Mouse (Mus musculus): ENCODE measurements around the gene C1qtnf2. TPM values are rescaled to one million over a fixed set of nuclear protein-coding genes. Genes with fewer than 3 reads are reported as not detected.

C1qtnf2 gene
- polyA plus RNA-seq, 1 experiment from 2014 or later = 3.6 TPM

DNA sequence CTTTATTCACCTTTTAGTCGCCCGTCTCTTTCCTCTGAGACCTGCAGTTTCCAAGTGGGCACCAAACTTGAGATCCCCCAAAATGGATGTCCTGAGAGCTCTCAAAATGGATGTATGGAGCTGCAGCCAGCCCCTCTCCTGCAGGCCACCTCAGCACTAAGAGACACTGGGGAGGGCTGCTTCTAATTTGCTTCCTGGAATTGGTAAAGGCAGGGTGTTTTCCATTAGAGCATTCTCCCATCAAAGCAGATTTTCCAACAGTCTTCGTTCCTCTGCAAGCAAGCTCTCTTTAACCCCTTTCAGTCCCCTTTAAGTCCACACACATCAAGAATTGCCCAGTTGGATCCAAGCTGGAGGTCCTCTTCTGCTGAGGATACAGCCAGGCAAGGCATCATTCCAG, 5.3 kb downstream of the C1qtnf2 start:
- no peak overlapping the region for H3K9ac ChIP-seq (replicated peaks; ENCODE audit: low read depth, low read length)
- H3K9me3 ChIP-seq (ENCODE audit: control insufficient read depth, low read length) = no peaks in the 10 kb centered on the region
- no peak for ATAC-seq (ENCODE audit: low read depth)
- no peak overlapping the region for H3K27ac ChIP-seq (ENCODE audit: low read depth, low read length)
- H3K4me1 ChIP-seq (ENCODE audit: control insufficient read depth, insufficient read depth, low read length) = no peaks in the 10 kb centered on the region
- no peak overlapping the region for H3K4me3 ChIP-seq (ENCODE audit: low read depth, low read length)
- no peak overlapping the region for H3K4me2 ChIP-seq (ENCODE audit: low read depth, low read length)
- no peaks in the 10 kb centered on the region for H3K36me3 ChIP-seq (ENCODE audit: control insufficient read depth, insufficient read depth, low read length)
- no peaks in the 10 kb centered on the region for H3K27me3 ChIP-seq (ENCODE audit: control insufficient read depth, insufficient read depth, low read length)
- 92% methylated on average over 3 of the region's 3 CpGs for WGBS

DNA sequence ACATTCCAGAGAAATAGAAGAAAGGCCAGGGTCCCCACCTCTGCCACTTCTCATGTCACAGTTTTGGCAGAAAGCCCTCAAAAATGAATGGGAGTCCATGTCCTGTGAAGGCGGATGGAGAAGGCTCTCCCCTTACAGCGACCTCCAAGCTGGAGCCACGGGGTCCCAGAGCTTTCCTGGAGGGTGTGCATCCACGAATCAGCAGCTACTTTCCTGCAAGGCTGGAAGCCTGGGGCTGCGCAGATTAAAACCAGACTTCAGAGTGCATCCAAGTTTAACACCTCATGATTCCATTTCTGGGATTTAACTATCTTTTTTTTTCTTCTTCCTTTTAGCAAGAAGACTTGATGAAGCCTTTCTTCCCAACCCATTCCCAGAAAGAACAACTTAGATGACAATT, 6.5 kb downstream of the C1qtnf2 start:
- H3K9ac ChIP-seq (replicated peaks; ENCODE audit: low read depth, low read length) = no peak overlapping the region
- H3K36me3 ChIP-seq (ENCODE audit: control insufficient read depth, insufficient read depth, low read length) = no peaks in the 10 kb centered on the region
- H3K4me1 ChIP-seq (ENCODE audit: control insufficient read depth, insufficient read depth, low read length) = no peaks in the 10 kb centered on the region
- no peaks in the 10 kb centered on the region for H3K27me3 ChIP-seq (ENCODE audit: control insufficient read depth, insufficient read depth, low read length)
- H3K9me3 ChIP-seq (ENCODE audit: control insufficient read depth, low read length) = no peaks in the 10 kb centered on the region
- no peak overlapping the region for H3K27ac ChIP-seq (ENCODE audit: low read depth, low read length)
- H3K4me2 ChIP-seq (ENCODE audit: low read depth, low read length) = no peak overlapping the region
- no peak overlapping the region for H3K4me3 ChIP-seq (ENCODE audit: low read depth, low read length)
- no peak for ATAC-seq (ENCODE audit: low read depth)
- WGBS = 50% methylated on average over 5 of the region's 5 CpGs

DNA sequence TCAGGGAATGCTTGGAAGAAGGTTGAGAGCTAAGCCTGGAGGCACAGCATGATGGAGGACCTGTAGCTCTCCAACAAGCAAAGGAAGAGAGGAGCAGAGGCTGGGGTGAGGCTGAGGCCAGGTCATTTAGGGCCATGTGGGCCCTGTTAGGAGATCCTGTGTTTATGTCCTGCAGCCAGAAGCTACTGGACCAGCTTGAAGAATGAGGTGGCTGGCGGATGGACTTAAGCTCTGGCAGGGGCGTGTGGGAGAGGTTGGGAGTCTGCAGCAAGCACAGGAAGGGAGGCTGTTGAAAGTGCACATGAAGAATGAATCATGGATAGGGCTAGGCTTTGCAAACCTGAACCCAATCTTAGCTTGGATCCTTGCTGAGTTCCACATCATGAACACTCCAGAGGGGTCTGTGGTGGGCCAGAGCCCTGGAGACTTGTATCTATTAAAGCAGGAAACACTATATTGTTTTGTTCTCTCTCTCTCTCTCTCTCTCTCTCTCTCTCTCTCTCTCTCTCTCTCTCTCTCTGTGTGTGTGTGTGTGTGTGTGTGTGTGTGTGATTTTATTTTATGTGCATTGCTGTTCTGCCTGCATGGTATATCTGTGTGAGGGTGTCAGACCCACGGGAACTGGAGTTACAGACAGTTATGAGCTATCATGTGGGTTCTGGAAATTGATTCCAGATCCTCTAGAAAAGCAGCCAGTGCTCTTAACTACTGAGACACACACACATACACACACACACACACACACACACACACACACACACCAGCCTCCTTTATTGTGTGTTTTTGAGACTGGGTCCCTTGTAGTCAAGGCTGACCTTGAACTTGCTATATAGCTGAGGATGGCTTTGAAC, 7.8 kb downstream of the C1qtnf2 start:
- 76% methylated on average over 3 of the region's 3 CpGs for WGBS
- no peaks in the 10 kb centered on the region for H3K36me3 ChIP-seq (ENCODE audit: control insufficient read depth, insufficient read depth, low read length)

DNA sequence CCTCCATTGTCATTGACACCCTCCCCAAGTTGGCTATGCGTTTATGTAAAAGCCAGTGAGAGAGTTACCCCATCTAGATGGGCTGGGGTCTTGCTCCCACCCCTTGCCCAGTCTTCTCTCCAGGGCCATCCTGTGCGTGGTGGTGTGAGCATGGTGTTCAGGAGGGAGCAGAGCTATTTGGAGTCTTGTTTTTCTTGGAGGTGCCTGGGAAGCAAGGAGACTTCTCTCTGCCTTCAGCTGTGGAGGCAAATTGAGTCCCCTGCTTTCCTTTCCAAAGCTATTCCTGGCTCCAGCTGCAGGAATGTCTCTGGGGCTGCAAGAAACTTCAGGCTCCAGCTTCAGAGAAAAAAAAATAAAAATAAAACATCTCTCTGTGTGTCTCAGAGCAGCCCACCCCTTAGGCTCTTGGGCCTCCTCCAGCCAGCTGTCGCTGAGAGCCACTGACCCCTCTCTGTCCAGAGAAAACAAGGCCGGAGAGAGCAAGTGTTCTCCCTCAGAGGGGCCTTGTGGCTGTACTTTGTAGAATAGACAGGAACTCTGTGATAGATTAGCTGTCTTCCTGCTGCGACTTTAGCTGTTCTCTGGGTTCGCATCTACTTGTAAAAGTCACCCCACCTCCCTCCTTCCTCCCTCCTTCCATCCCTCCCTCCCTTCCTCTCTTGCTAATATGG, 9.2 kb downstream of the C1qtnf2 start:
- H3K36me3 ChIP-seq (ENCODE audit: control insufficient read depth, insufficient read depth, low read length) = no peaks in the 10 kb centered on the region
- no peaks in the 10 kb centered on the region for H3K27me3 ChIP-seq (ENCODE audit: control insufficient read depth, insufficient read depth, low read length)
- no peak overlapping the region for H3K9ac ChIP-seq (replicated peaks; ENCODE audit: low read depth, low read length)
- ATAC-seq (ENCODE audit: low read depth) = no peak; the same call in 1 of the 2 replicates
- WGBS = 44% methylated on average over 6 of the region's 6 CpGs
- no peak overlapping the region for H3K4me2 ChIP-seq (ENCODE audit: low read depth, low read length)
- H3K4me3 ChIP-seq (ENCODE audit: low read depth, low read length) = no peak overlapping the region
- H3K27ac ChIP-seq (ENCODE audit: low read depth, low read length) = no peak overlapping the region
- H3K4me1 ChIP-seq (ENCODE audit: control insufficient read depth, insufficient read depth, low read length) = no peaks in the 10 kb centered on the region
- no peaks in the 10 kb centered on the region for H3K9me3 ChIP-seq (ENCODE audit: control insufficient read depth, low read length)

More for the DNA sequence above, 7.8 kb downstream of the C1qtnf2 start:
- no peaks in the 10 kb centered on the region for H3K4me1 ChIP-seq (ENCODE audit: control insufficient read depth, insufficient read depth, low read length)
- H3K9me3 ChIP-seq (ENCODE audit: control insufficient read depth, low read length) = no peaks in the 10 kb centered on the region
- H3K4me3 ChIP-seq (ENCODE audit: low read depth, low read length) = no peak overlapping the region
- no peaks in the 10 kb centered on the region for H3K27me3 ChIP-seq (ENCODE audit: control insufficient read depth, insufficient read depth, low read length)
- no peak for ATAC-seq (ENCODE audit: low read depth)
- no peak overlapping the region for H3K27ac ChIP-seq (ENCODE audit: low read depth, low read length)
- H3K9ac ChIP-seq (replicated peaks; ENCODE audit: low read depth, low read length) = no peak overlapping the region
- no peak overlapping the region for H3K4me2 ChIP-seq (ENCODE audit: low read depth, low read length)

- Histone ChIP-seq H3K4me2 (ENCODE audit: low read depth, low read length) (no peak overlapping the region), H3K27ac (ENCODE audit: low read depth, low read length) (no peak overlapping the region), H3K9ac (replicated peaks; ENCODE audit: low read depth, low read length) (no peak overlapping the region), H3K4me3 (ENCODE audit: low read depth, low read length) (no peak overlapping the region), H3K9me3 (ENCODE audit: control insufficient read depth, low read length) (no peaks in the 10 kb centered on the region), H3K36me3 (ENCODE audit: control insufficient read depth, insufficient read depth, low read length) (no peaks in the 10 kb centered on the region), H3K4me1 (ENCODE audit: control insufficient read depth, insufficient read depth, low read length) (no peaks in the 10 kb centered on the region), H3K27me3 (ENCODE audit: control insufficient read depth, insufficient read depth, low read length) (no peaks in the 10 kb centered on the region)
- WGBS = 78% methylated on average over 4 of the region's 4 CpGs
- ATAC-seq (ENCODE audit: low read depth) = no peak
Measured at GRCm38 (mm10) chr11:43484057-43484456, 10.0 kb downstream of the C1qtnf2 start.

GRCm38 (mm10) chr11:43484652-43485051, 10.6 kb downstream of the C1qtnf2 start:
- Histone ChIP-seq H3K9me3 (ENCODE audit: control insufficient read depth, low read length) (no peaks in the 10 kb centered on the region), H3K4me2 (ENCODE audit: low read depth, low read length) (no peak overlapping the region), H3K9ac (replicated peaks; ENCODE audit: low read depth, low read length) (no peak overlapping the region), H3K4me1 (ENCODE audit: control insufficient read depth, insufficient read depth, low read length) (no peaks in the 10 kb centered on the region), H3K27me3 (ENCODE audit: control insufficient read depth, insufficient read depth, low read length) (no peaks in the 10 kb centered on the region), H3K36me3 (ENCODE audit: control insufficient read depth, insufficient read depth, low read length) (no peaks in the 10 kb centered on the region), H3K4me3 (ENCODE audit: low read depth, low read length) (no peak overlapping the region), H3K27ac (ENCODE audit: low read depth, low read length) (no peak overlapping the region)
- ATAC-seq (ENCODE audit: low read depth) = no peak
- 43% methylated on average over 11 of the region's 11 CpGs for WGBS

DNA sequence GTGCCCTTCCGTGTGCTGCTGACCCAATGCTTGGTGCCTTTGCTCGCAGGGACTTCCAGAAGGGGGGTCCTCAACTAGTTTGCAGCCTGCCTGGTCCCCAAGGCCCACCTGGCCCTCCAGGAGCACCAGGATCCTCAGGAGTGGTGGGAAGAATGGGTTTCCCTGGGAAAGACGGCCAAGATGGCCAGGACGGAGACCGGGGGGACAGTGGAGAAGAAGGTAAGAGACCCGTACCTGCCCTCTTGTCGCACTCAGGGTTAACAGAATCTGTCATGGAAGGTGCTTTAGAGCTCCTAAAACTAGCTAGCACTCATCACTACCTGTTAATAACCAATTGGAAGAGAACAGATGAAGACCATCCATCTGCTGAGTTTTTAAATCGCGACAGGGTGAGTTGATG, 11.8 kb downstream of the C1qtnf2 start:
- ATAC-seq (ENCODE audit: low read depth) = no peak
- no peak overlapping the region for H3K4me3 ChIP-seq (ENCODE audit: low read depth, low read length)
- no peaks in the 10 kb centered on the region for H3K9me3 ChIP-seq (ENCODE audit: control insufficient read depth, low read length)
- no peaks in the 10 kb centered on the region for H3K27me3 ChIP-seq (ENCODE audit: control insufficient read depth, insufficient read depth, low read length)
- no peaks in the 10 kb centered on the region for H3K4me1 ChIP-seq (ENCODE audit: control insufficient read depth, insufficient read depth, low read length)
- H3K9ac ChIP-seq (replicated peaks; ENCODE audit: low read depth, low read length) = no peak overlapping the region
- H3K27ac ChIP-seq (ENCODE audit: low read depth, low read length) = no peak overlapping the region
- no peak overlapping the region for H3K4me2 ChIP-seq (ENCODE audit: low read depth, low read length)
- no peaks in the 10 kb centered on the region for H3K36me3 ChIP-seq (ENCODE audit: control insufficient read depth, insufficient read depth, low read length)
- WGBS = 91% methylated on average over 9 of the region's 9 CpGs

- H3K4me3 ChIP-seq (ENCODE audit: low read depth, low read length) = no peak overlapping the region
- no peak overlapping the region for H3K9ac ChIP-seq (replicated peaks; ENCODE audit: low read depth, low read length)
- H3K27me3 ChIP-seq (ENCODE audit: control insufficient read depth, insufficient read depth, low read length) = no peaks in the 10 kb centered on the region
- 32% methylated on average over 7 of the region's 7 CpGs for WGBS
- H3K9me3 ChIP-seq (ENCODE audit: control insufficient read depth, low read length) = no peaks in the 10 kb centered on the region
- no peaks in the 10 kb centered on the region for H3K4me1 ChIP-seq (ENCODE audit: control insufficient read depth, insufficient read depth, low read length)
- H3K4me2 ChIP-seq (ENCODE audit: low read depth, low read length) = no peak overlapping the region
- no peaks in the 10 kb centered on the region for H3K36me3 ChIP-seq (ENCODE audit: control insufficient read depth, insufficient read depth, low read length)
- no peak overlapping the region for H3K27ac ChIP-seq (ENCODE audit: low read depth, low read length)
- ATAC-seq (ENCODE audit: low read depth) = peak; percentile 9; the same call in 1 of the 2 replicates
Measured at GRCm38 (mm10) chr11:43492663-43493062, 18.6 kb downstream of the C1qtnf2 start.

DNA sequence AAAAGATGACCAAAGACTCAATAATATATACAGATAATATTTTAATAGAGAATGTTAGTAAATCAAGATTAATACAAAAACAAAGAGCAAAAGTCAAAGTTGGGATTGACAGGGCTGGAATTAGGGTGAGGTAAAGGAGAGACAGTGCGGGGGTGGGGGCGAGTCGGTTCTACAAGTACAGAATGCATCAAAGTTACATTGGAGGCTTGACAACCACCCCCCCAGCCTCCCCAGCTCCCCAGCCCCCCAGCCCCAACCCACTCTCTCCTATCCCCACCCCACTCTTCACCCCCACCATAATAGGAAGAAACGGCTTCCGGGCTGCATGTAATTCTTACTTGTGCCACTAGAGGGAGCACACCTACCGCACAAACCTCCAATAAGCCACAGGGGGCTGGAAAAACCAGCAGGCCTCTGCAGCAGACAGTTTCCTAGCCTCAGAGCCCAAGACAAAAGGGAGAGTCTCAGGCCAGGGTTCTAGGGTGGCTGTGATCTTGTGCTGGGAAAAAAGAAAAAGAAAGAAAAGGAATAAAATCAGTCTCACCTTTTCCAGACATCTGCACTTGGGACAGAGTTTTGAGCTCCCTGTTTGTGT, 19.8 kb downstream of the C1qtnf2 start:
- H3K9me3 ChIP-seq (ENCODE audit: control insufficient read depth, low read length) = no peaks in the 10 kb centered on the region
- no peak overlapping the region for H3K4me3 ChIP-seq (ENCODE audit: low read depth, low read length)
- peak; percentile 87 for ATAC-seq (ENCODE audit: low read depth)
- H3K27ac ChIP-seq (ENCODE audit: low read depth, low read length) = no peak overlapping the region
- WGBS = 25% methylated on average over 6 of the region's 6 CpGs
- no peak overlapping the region for H3K9ac ChIP-seq (replicated peaks; ENCODE audit: low read depth, low read length)
- no peaks in the 10 kb centered on the region for H3K27me3 ChIP-seq (ENCODE audit: control insufficient read depth, insufficient read depth, low read length)
- H3K4me1 ChIP-seq (ENCODE audit: control insufficient read depth, insufficient read depth, low read length) = no peaks in the 10 kb centered on the region
- no peaks in the 10 kb centered on the region for H3K36me3 ChIP-seq (ENCODE audit: control insufficient read depth, insufficient read depth, low read length)
- H3K4me2 ChIP-seq (ENCODE audit: low read depth, low read length) = no peak overlapping the region

All from neural tube, embryonic 14.5 days (tissue).